Mouse (Mus musculus): Measurements from ENCODE around the gene Rbm31y.
"Not testable (repeated sequence)": the region's sequence is repeated elsewhere in the genome, so short reads cannot be mapped to it uniquely, and the experiment has no call there.

The Rbm31y gene

GRCm38 (mm10) chrY:17400461-17400860, at the start of gene Rbm31y:
Rbm31y (plus strand) TSS chrY:17400761.
- DNase-seq = not testable (repeated sequence)

All from embryo, embryonic 11 days (tissue).